Mouse (Mus musculus) ES-E14 (cell line): Measurements from ENCODE around the gene Kcne1l. TPM values are rescaled to one million over a fixed set of nuclear protein-coding genes. Genes with fewer than 3 reads are reported as not detected.

Experiments used
- DNase-seq: peaks from one replicate; pipeline ENCODE4 v3.0.0-alpha.2; 2013; ENCODE audit warnings: low read depth, low spot score
- H3K27ac ChIP-seq: 2 replicates; pipeline ENCODE4 v1.5.1; 2012; ENCODE audit warnings: low read depth, mild to moderate bottlenecking, low read length, moderate library complexity, mixed read lengths; ENCODE audit not compliant: poor library complexity, insufficient read depth, severe bottlenecking
- H3K36me3 ChIP-seq: 2 replicates; pipeline ENCODE4 v1.6.1; 2012; ENCODE audit warnings: mild to moderate bottlenecking, low read length, moderate library complexity, mixed read lengths; ENCODE audit not compliant: control insufficient read depth, poor library complexity, insufficient read depth, severe bottlenecking
- H3K4me1 ChIP-seq, 2 experiments: fragments of 150-350 bp in 1 of 2; sonication (generic) in 1 of 2; 2 replicates each; pipeline ENCODE4 v1.6.1; 2012; ENCODE audit warnings: low read length in 2 of 2, mild to moderate bottlenecking in 1 of 2, mixed read lengths in 1 of 2; ENCODE audit not compliant: control insufficient read depth in 2 of 2, insufficient read depth in 2 of 2, poor library complexity in 1 of 2
- H3K4me3 ChIP-seq, 2 experiments: fragments of 150-350 bp in 1 of 2; sonication (generic) in 1 of 2; 2 replicates each; pipeline ENCODE4 v1.5.1; 2012; ENCODE audit warnings: low read length in 2 of 2, low read depth in 1 of 2, mild to moderate bottlenecking in 1 of 2, mixed read lengths in 1 of 2; ENCODE audit not compliant: insufficient read depth in 1 of 2, poor library complexity in 1 of 2, severe bottlenecking in 1 of 2
- H3K9ac ChIP-seq: 2 replicates; pipeline ENCODE4 v1.6.1; 2012; ENCODE audit warnings: low read depth, mild to moderate bottlenecking, low read length, mixed read lengths; ENCODE audit not compliant: poor library complexity, insufficient read depth, severe bottlenecking
- H3K9me3 ChIP-seq: fragments of 150-350 bp; sonication (generic); 2 replicates; pipeline ENCODE4 v1.6.1; 2012; ENCODE audit warnings: low read depth, mild to moderate bottlenecking, low read length; ENCODE audit not compliant: control insufficient read depth, insufficient read depth
- CHD2 ChIP-seq: IDR thresholded peaks from 2 replicates; pipeline ENCODE4 v1.6.1; 2014; ENCODE audit warnings: mild to moderate bottlenecking, low read depth, low read length, inconsistent platforms
- HCFC1 ChIP-seq: IDR thresholded peaks from 2 replicates; pipeline ENCODE4 v1.6.1; 2012; ENCODE audit warnings: low read length, inconsistent platforms, borderline replicate concordance; ENCODE audit not compliant: insufficient read depth
- MAFK ChIP-seq: IDR thresholded peaks from 2 replicates; pipeline ENCODE4 v1.6.1; 2014; ENCODE audit warnings: mild to moderate bottlenecking, low read depth, low read length, inconsistent platforms; ENCODE audit not compliant: insufficient read depth
- ZC3H11A ChIP-seq: IDR thresholded peaks from 2 replicates; pipeline ENCODE4 v1.6.1; 2012; ENCODE audit warnings: low read depth, mild to moderate bottlenecking, inconsistent platforms, low read length, borderline replicate concordance
- ZNF384 ChIP-seq: IDR thresholded peaks from 2 replicates; pipeline ENCODE4 v1.6.1; 2012; ENCODE audit warnings: low read depth, low read length, inconsistent platforms
- in situ Hi-C, 2 experiments: fragments of 600-800 bp; cut with MboI; formaldehyde crosslinking; loops; one replicate each; pipeline ENCODE4 v1.15.1; 2025; ENCODE audit warnings: low sequenced_read_pairs in 2 of 2, inconsistent platforms in 1 of 2; ENCODE audit not compliant: unreplicated experiment in 2 of 2
- total RNA-seq: library from RNA; depleted of rRNA; stranded (reverse); fragments of 300-350 nt; gene quantifications from 2 replicates; pipeline ENCODE4 v1.2.3, GENCODE M21; 2012

Kcne1l gene
- total RNA-seq, 1 experiment, result 0.62 TPM

DNA sequence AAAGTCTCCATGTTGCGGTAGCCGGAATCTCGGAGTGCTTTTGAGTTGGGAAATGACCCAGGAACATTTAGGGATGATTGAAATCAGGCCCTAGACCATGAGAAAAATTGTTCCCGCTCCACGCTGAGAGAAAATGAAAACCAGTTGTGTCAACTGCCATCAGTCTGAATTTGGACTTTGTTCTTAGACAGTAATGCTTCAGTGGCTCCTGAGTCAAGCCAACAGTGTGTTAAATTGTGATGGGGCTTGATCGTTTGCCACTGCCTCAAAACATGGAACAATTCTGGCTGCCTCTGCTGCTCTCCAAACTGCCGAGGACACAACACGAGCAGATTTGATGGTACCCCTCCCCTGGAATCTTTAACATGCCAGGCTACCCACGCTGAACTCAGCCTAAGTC is 10.0 kb upstream of the Kcne1l start:
- H3K9me3 ChIP-seq, result no peaks in the 10 kb centered on the region
- no peak overlapping the region for H3K9ac ChIP-seq
- in situ Hi-C loops, result loop anchor here (10.0 to 25.0 kb wide), 2 partner anchors 104 to 111 kb away; no protein-coding TSS in a partner anchor
- no peak overlapping the region for H3K27ac ChIP-seq
- TF ChIP-seq MAFK (no peak), ZC3H11A (no peak), ZNF384 (no peak), HCFC1 (no peak), CHD2 (no peak)
- no peak overlapping the region for H3K4me3 ChIP-seq
- no peak for DNase-seq
- H3K36me3 ChIP-seq, result no peaks in the 10 kb centered on the region
- no peaks in the 10 kb centered on the region for H3K4me1 ChIP-seq

DNA sequence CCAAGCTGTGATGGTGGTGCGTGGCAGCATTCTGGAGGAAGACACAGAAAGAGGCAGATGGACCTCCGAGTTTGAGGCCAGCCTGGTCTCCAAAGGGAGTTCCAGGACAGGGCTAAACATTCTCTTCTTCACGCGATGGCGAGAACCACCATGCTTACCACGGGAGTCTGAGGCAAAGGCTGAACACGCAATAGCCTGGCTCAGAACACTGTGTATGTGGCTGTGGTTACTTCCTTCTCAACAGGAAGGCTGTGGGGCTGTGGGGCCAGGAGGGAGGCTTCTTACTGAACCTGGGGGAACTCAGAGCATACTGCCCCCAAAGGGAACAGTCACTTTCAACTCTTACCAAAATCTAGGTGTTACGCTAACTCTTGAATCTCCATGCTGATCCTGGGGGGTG is 9.2 kb upstream of the Kcne1l start:
- Histone ChIP-seq H3K36me3 (no peaks in the 10 kb centered on the region), H3K9me3 (no peaks in the 10 kb centered on the region), H3K4me3 (no peak overlapping the region), H3K27ac (no peak overlapping the region), H3K4me1 (no peaks in the 10 kb centered on the region), H3K9ac (no peak overlapping the region)
- TF ChIP-seq ZC3H11A (no peak), MAFK (no peak), HCFC1 (no peak), CHD2 (no peak), ZNF384 (no peak)
- DNase-seq, result no peak
- in situ Hi-C loops, result loop anchor here (10.0 to 25.0 kb wide), 2 partner anchors 103 to 110 kb away; no protein-coding TSS in a partner anchor

DNA sequence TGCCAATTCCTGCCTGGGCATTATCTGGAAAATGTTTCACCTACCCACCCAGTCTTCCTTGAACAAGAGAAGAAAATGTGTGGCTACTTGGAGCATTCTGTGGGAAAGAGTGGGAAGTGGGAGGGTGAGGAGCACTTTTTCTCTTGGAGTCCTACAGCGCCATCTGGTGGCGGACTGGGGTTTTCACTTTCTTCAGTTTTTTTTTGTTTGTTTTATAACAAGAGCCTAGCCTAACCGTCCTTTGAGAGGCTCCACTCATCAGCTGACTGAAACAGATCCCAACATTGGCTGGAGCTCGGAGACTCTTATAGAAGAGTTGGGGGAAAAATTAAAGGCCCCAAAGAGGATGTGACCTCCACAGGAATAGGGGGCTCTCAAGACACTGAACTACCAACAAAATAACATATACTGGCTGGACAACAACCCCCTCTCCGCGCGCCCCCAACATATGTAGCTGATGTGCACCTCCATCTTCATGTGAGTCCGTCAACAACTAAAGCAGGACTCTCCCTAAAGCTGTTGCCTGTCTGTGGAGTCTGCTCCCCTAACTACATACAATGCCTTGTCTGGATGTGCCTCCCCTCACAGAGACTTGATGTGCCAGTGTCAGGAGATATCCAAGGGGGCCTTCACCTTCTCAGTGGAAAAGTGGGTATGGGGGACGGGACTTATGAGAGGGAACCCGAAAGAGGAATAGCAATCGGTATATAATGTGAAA is 8.4 kb upstream of the Kcne1l start:
- TF ChIP-seq ZC3H11A, result peak; percentile 59
- TF ChIP-seq HCFC1, result no peak

DNA sequence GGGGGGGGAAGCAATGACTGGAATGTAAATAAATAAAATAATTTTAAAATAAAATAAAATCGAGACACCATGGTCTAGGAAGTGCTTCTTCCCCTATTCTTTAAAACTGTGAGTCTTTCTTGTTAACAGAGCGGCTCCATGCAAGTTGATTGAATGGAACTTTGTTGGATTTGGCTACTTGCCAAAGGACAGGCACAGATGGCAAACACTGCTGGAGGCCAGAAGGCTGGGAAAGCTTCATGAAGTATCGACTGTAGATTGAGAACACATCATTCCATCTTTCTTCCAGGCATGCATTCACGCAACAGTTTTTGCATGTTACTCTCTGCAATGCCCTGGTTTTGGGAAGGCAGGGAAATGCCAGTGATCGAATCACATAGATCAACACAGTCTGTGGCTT is 4.3 kb upstream of the Kcne1l start:
- H3K9ac ChIP-seq, result no peak overlapping the region
- H3K4me1 ChIP-seq, result 0 out of 4 replicates have a peak, but pooled peaks cover 0 to 4% of the 10 kb centered on the region in 2 experiments
- DNase-seq, result no peak
- no peak overlapping the region for H3K27ac ChIP-seq
- TF ChIP-seq ZNF384 (no peak), ZC3H11A (no peak), HCFC1 (no peak), MAFK (no peak), CHD2 (no peak)
- H3K4me3 ChIP-seq, result no peak overlapping the region
- no peaks in the 10 kb centered on the region for H3K36me3 ChIP-seq
- H3K9me3 ChIP-seq, result no peaks in the 10 kb centered on the region
- in situ Hi-C loops, result loop anchor here (10.0 to 25.0 kb wide), 2 partner anchors 98 to 106 kb away; no protein-coding TSS in a partner anchor

More for the DNA sequence above, 8.4 kb upstream of the Kcne1l start:
- Histone ChIP-seq H3K36me3 (no peaks in the 10 kb centered on the region), H3K9me3 (no peaks in the 10 kb centered on the region), H3K4me1 (no peaks in the 10 kb centered on the region), H3K27ac (no peak overlapping the region), H3K9ac (no peak overlapping the region), H3K4me3 (no peak overlapping the region)
- in situ Hi-C loops, result loop anchor here (10.0 to 25.0 kb wide), 2 partner anchors 102 to 110 kb away; no protein-coding TSS in a partner anchor
- peak; percentile 50 for DNase-seq
